Mouse (Mus musculus) heart, postnatal 0 days (tissue): Measurements from ENCODE around the gene Klhl42.

Source experiments
- CTCF ChIP-seq: IDR thresholded peaks from 2 replicates; pipeline ENCODE4 v1.5.1; 2016; ENCODE audit warnings: antibody characterized with exemption, control low read depth, low read depth
- EP300 ChIP-seq: IDR thresholded peaks from 2 replicates; pipeline ENCODE4 v1.6.1; 2016; ENCODE audit warnings: antibody characterized with exemption, low read depth

- TF ChIP-seq EP300 (no peak), CTCF (no peak)
Measured at GRCm38 (mm10) chr6:147151069-147151468, 59.9 kb downstream of the Klhl42 start.
